Comparison of ENCODE assay signal across 9 mouse cellular contexts in genomic region chr14:14070541-14071315, GRCm38 (mm10). TPM values are rescaled to one million over a fixed set of nuclear protein-coding genes. Genes with fewer than 3 reads are reported as not detected.
DNase-seq lines count a peak whose midpoint lies in the region; ATAC-seq lines count a peak whose summit lies in the region.
"Had no signal": no experiment of that assay in that cellular context is flagged by ENCODE, and none has a peak within 500 bp of the region (broad histone marks: within the 10 kb centered on the region; RNA-seq: fewer than 3 reads in every experiment).

No protein-coding gene starts in this region.

- no peak overlapping the region for H3K27ac ChIP-seq in embryonic facial prominence, embryonic 11.5 days (replicated peaks; ENCODE audit: low read depth, low read length)
- peak overlapping the region; percentile 55 for H3K27ac ChIP-seq in hindbrain, embryonic 16.5 days (ENCODE audit: low read depth, low read length)
- no peak overlapping the region for H3K27ac ChIP-seq in heart, embryonic 11.5 days (ENCODE audit: low read depth, low read length)
- H3K27ac ChIP-seq: heart, embryonic 15.5 days; limb, embryonic 12.5 days had no signal

- ATAC-seq in embryonic facial prominence, embryonic 11.5 days (replicated peaks; ENCODE audit: insufficient number of reproducible peaks, low FRiP score, low TSS enrichment, low read depth), result 0 out of 2 replicates have a peak, but pooled peaks have one; percentile 69
- ATAC-seq in hindbrain, embryonic 16.5 days, result peak; percentile 90
- no peak for ATAC-seq in heart, embryonic 11.5 days (replicated peaks; ENCODE audit: insufficient number of reproducible peaks, low FRiP score, low TSS enrichment)

- WGBS in embryonic facial prominence, embryonic 11.5 days, result 27% methylated on average over 6 of the region's 6 CpGs
- WGBS in hindbrain, embryonic 16.5 days, result 7% methylated on average over 6 of the region's 6 CpGs
- WGBS in heart, embryonic 11.5 days (ENCODE audit: insufficient replicate concordance), result 41% methylated on average over 6 of the region's 6 CpGs

- no peaks in the 10 kb centered on the region for H3K36me3 ChIP-seq in embryonic facial prominence, embryonic 11.5 days (replicated peaks; ENCODE audit: control insufficient read depth, insufficient read depth, low read depth, low read length)
- no peaks in the 10 kb centered on the region for H3K36me3 ChIP-seq in hindbrain, embryonic 16.5 days (ENCODE audit: control insufficient read depth, insufficient read depth, low read length)
- no peaks in the 10 kb centered on the region for H3K36me3 ChIP-seq in heart, embryonic 11.5 days (ENCODE audit: control insufficient read depth, insufficient read depth, low read length)
- H3K36me3 ChIP-seq: heart, embryonic 15.5 days; limb, embryonic 12.5 days had no signal

- no peak overlapping the region for H3K4me2 ChIP-seq in embryonic facial prominence, embryonic 11.5 days (ENCODE audit: low read depth, low read length)
- no peak overlapping the region for H3K4me2 ChIP-seq in hindbrain, embryonic 16.5 days (ENCODE audit: low read length)
- no peak overlapping the region; the same call in 1 of the 2 replicates for H3K4me2 ChIP-seq in heart, embryonic 11.5 days
- H3K4me2 ChIP-seq: heart, embryonic 15.5 days; limb, embryonic 12.5 days had no signal

- H3K4me3 ChIP-seq in embryonic facial prominence, embryonic 11.5 days (ENCODE audit: low read depth, low read length), result no peak overlapping the region
- H3K4me3 ChIP-seq in hindbrain, embryonic 16.5 days (ENCODE audit: low read length), result no peak overlapping the region
- no peak overlapping the region for H3K4me3 ChIP-seq in heart, embryonic 11.5 days (ENCODE audit: low read depth, low read length)
- H3K4me3 ChIP-seq: heart, embryonic 15.5 days; limb, embryonic 12.5 days had no signal

- H3K4me1 ChIP-seq in embryonic facial prominence, embryonic 11.5 days (ENCODE audit: control insufficient read depth, insufficient read depth, low read length), result no peaks in the 10 kb centered on the region
- H3K4me1 ChIP-seq in hindbrain, embryonic 16.5 days (ENCODE audit: control insufficient read depth, insufficient read depth, low read depth, low read length), result peaks cover 13% of the 10 kb centered on the region
- H3K4me1 ChIP-seq in heart, embryonic 11.5 days (ENCODE audit: control insufficient read depth, insufficient read depth, low read length), result peaks cover 24% of the 10 kb centered on the region

- DNase-seq in layer of hippocampus, adult 9-11 months, result peak; percentile 12
- no peak for DNase-seq in layer of hippocampus, adult 11-12 months (ENCODE audit: low spot score)
- DNase-seq in embryonic facial prominence, embryonic 11.5 days (ENCODE audit: low spot score), result peak; percentile 14
- DNase-seq in retina, embryonic 14.5 days (ENCODE audit: low spot score), result peak; percentile 59
- no peak for DNase-seq in layer of hippocampus, adult 9-10 months (ENCODE audit: low spot score)

- no peaks in the 10 kb centered on the region for H3K9me3 ChIP-seq in embryonic facial prominence, embryonic 11.5 days (replicated peaks; ENCODE audit: control insufficient read depth, low read length)
- no peaks in the 10 kb centered on the region for H3K9me3 ChIP-seq in hindbrain, embryonic 16.5 days (ENCODE audit: control insufficient read depth, low read length)
- H3K9me3 ChIP-seq in heart, embryonic 11.5 days (replicated peaks; ENCODE audit: control insufficient read depth, low read length), result no peaks in the 10 kb centered on the region
- H3K9me3 ChIP-seq: heart, embryonic 15.5 days; limb, embryonic 12.5 days had no signal

- no peak overlapping the region for H3K9ac ChIP-seq in embryonic facial prominence, embryonic 11.5 days (replicated peaks; ENCODE audit: low read length)
- no peak overlapping the region for H3K9ac ChIP-seq in hindbrain, embryonic 16.5 days (ENCODE audit: low read depth, low read length)
- H3K9ac ChIP-seq in heart, embryonic 11.5 days (ENCODE audit: low read depth, low read length), result no peak overlapping the region
- H3K9ac ChIP-seq: heart, embryonic 15.5 days; limb, embryonic 12.5 days had no signal

- no peaks in the 10 kb centered on the region for H3K27me3 ChIP-seq in embryonic facial prominence, embryonic 11.5 days (ENCODE audit: control insufficient read depth, insufficient read depth, low read length)
- no peaks in the 10 kb centered on the region for H3K27me3 ChIP-seq in hindbrain, embryonic 16.5 days (replicated peaks; ENCODE audit: control insufficient read depth, insufficient read depth, low read length)
- no peaks in the 10 kb centered on the region for H3K27me3 ChIP-seq in heart, embryonic 11.5 days (ENCODE audit: control insufficient read depth, insufficient read depth, low read length)
- H3K27me3 ChIP-seq: heart, embryonic 15.5 days; limb, embryonic 12.5 days had no signal

RNA-seq across cellular contexts. Expression of gene Psmd6, which starts 50.1 kb away (rescaled TPM):
- 323 and 324 TPM in 2 replicates for polyA plus RNA-seq in embryonic facial prominence, embryonic 11.5 days (2014; fragmentation: Nextera tagmentation; extraction: Ambion mirVana)
- 244 and 245 TPM in 2 replicates for polyA plus RNA-seq in hindbrain, embryonic 16.5 days (2015; fragmentation: Nextera tagmentation; extraction: Ambion mirVana)
- polyA plus RNA-seq in heart, embryonic 11.5 days (2014; fragmentation: Nextera tagmentation; extraction: Ambion mirVana), result 204 and 218 TPM in 2 replicates

Comparison
In these comparisons a context has a peak if more than half of its experiments do, and no peak if none do; other contexts are left out.
1. DNase-seq: peak in layer of hippocampus, adult 9-11 months (single experiment), embryonic facial prominence, embryonic 11.5 days (single experiment) and retina, embryonic 14.5 days (single experiment); none in layer of hippocampus, adult 11-12 months (single experiment) and layer of hippocampus, adult 9-10 months (single experiment).